Mouse (Mus musculus) neural tube, embryonic 13.5 days (tissue): ENCODE data around the gene Nmnat2. TPM values are rescaled to one million over a fixed set of nuclear protein-coding genes. Genes with fewer than 3 reads are reported as not detected.

Source experiments
- ATAC-seq: fragments of 200-750 bp; cut with Nextera tagmentation; 2 replicates; pipeline ENCODE4 v1.8.0; 2017; ENCODE audit warnings: low read depth, mild to moderate bottlenecking, moderate TSS enrichment, moderate library complexity
- H3K27ac ChIP-seq: fragments of 300-500 bp; sonication (generic); replicated peaks from 2 replicates; pipeline ENCODE4 v1.5.1; 2015; ENCODE audit warnings: moderate library complexity, mild to moderate bottlenecking, inconsistent platforms
- H3K27me3 ChIP-seq: fragments of 300-500 bp; sonication (generic); 2 replicates; pipeline ENCODE4 v1.6.1; 2015; ENCODE audit warnings: mild to moderate bottlenecking, inconsistent platforms
- H3K36me3 ChIP-seq: fragments of 300-500 bp; sonication (generic); 2 replicates; pipeline ENCODE4 v1.6.1; 2015; ENCODE audit warnings: mild to moderate bottlenecking, inconsistent platforms
- H3K4me1 ChIP-seq: fragments of 300-500 bp; sonication (generic); replicated peaks from 2 replicates; pipeline ENCODE4 v1.6.1; 2015; ENCODE audit warnings: inconsistent platforms
- H3K4me2 ChIP-seq: fragments of 300-500 bp; sonication (generic); 2 replicates; pipeline ENCODE4 v1.6.1; 2015; ENCODE audit warnings: inconsistent platforms, mild to moderate bottlenecking, moderate library complexity
- H3K4me3 ChIP-seq: fragments of 300-500 bp; sonication (generic); 2 replicates; pipeline ENCODE4 v1.5.1; 2015; ENCODE audit warnings: mild to moderate bottlenecking, inconsistent platforms
- H3K9ac ChIP-seq: fragments of 300-500 bp; sonication (generic); 2 replicates; pipeline ENCODE4 v1.6.1; 2015; ENCODE audit warnings: moderate library complexity, mild to moderate bottlenecking, inconsistent platforms
- H3K9me3 ChIP-seq: fragments of 300-500 bp; sonication (generic); 2 replicates; pipeline ENCODE4 v1.6.1; 2016; ENCODE audit warnings: inconsistent platforms
- WGBS: fragments of 180-500 bp; shearing (Covaris S2); methylation state at CpG from one replicate; pipeline ENCODE4 v1.1.7; 2015; 5-methylcytosine and 5-hydroxymethylcytosine counted together
- polyA plus RNA-seq: library from polyadenylated mRNA; unstranded; fragments of >200 nt; fragmentation: Nextera tagmentation; extraction: Ambion mirVana; gene quantifications from 2 replicates; pipeline ENCODE4 v1.2.1, GENCODE M21; 2015

Gene Nmnat2
- polyA plus RNA-seq, 1 experiment from 2014 or later = 76.4 TPM

DNA sequence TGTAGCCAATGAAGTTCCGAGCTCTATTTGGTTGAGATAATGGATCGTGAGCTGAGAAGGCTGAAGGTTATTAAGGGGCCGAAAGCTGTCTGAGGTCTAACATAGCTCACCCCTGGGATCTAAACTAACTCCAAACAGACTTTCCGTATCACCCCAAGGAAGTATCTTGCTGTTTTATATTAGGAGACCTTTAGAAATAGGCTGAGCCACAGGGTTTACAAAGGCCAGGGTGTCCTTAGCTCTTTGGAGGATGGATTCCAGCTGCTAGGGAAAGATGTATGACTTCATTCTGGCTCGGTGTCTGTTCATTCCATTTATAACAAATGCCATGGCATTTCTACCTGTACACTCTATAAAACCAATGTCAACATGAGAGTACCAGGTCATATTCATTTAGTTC is 169.7 kb downstream of the Nmnat2 start:
- no peak for ATAC-seq
- Histone ChIP-seq H3K27me3 (0 out of 2 replicates have a peak, but pooled peaks cover 3% of the 10 kb centered on the region), H3K9me3 (no peaks in the 10 kb centered on the region), H3K4me1 (no peaks in the 10 kb centered on the region), H3K27ac (no peak overlapping the region), H3K9ac (no peak overlapping the region), H3K4me3 (no peak overlapping the region), H3K36me3 (no peaks in the 10 kb centered on the region), H3K4me2 (no peak overlapping the region)
- WGBS = 86% methylated on average over 5 of the region's 5 CpGs

DNA sequence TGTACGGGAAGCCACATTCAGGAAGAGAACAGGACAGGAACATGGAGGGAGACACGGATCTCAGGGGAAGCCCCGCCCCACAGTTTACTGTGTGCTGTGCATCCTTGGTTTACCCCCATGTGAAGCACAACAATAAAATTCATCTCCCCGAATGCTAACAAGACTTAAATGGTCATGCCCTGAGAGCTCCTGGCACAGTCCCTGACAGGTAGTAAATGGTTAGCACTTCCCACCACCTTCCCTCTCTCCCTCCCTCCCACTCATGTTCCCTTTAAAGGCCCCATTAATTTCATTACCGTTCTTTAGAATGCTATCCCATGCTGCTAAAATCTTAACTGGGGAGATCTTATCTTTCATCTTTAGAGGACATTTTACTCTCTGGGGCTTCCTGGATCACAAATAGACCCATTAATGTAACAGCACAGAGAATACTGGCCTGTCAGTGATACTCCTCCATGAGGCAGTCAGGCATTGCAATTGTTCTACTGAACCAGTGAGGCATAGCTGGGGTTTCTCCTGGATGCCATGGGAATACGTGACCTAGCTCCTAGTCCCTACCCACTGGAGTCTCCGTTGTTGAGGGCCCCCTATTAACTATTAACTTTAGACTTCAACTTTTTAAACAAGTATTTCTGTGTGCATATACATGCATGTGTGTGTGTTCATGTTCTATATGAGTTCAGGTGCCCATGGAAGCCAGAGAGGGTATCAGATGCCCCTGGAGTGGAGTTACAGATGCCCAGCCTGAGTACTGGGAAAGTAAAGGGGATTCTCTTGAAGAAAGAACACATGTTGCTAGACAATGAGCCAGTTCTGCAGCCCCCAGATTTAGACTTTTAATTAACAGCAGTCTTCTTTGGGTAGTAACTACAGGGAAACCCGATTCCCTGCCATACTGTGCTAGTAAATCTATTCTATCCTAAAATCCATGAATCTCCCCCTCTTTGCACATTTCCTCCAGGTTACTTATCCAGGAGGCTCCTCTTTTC is 170.8 kb downstream of the Nmnat2 start:
- Histone ChIP-seq H3K27me3 (no peaks in the 10 kb centered on the region), H3K36me3 (no peaks in the 10 kb centered on the region), H3K4me3 (no peak overlapping the region), H3K27ac (no peak overlapping the region), H3K9me3 (no peaks in the 10 kb centered on the region), H3K4me2 (no peak overlapping the region), H3K9ac (no peak overlapping the region), H3K4me1 (no peaks in the 10 kb centered on the region)
- WGBS = 68% methylated on average over 8 of the region's 8 CpGs
- 0 out of 2 replicates have a peak, but pooled peaks have one; percentile 36 for ATAC-seq

GRCm38 (mm10) chr1:153126491-153127381 is 171.9 kb downstream of the Nmnat2 start:
- H3K27me3 ChIP-seq = no peaks in the 10 kb centered on the region
- H3K9ac ChIP-seq = no peak overlapping the region
- no peak overlapping the region for H3K27ac ChIP-seq
- H3K9me3 ChIP-seq = no peaks in the 10 kb centered on the region
- no peaks in the 10 kb centered on the region for H3K36me3 ChIP-seq
- 88% methylated on average over 15 of the region's 15 CpGs for WGBS
- H3K4me1 ChIP-seq = no peaks in the 10 kb centered on the region
- no peak for ATAC-seq
- H3K4me2 ChIP-seq = no peak overlapping the region
- no peak overlapping the region for H3K4me3 ChIP-seq

- 85% methylated on average over 4 of the region's 4 CpGs for WGBS
These were observed 172.8 kb downstream of the Nmnat2 start for GRCm38 (mm10) chr1:153127622-153128021.

DNA sequence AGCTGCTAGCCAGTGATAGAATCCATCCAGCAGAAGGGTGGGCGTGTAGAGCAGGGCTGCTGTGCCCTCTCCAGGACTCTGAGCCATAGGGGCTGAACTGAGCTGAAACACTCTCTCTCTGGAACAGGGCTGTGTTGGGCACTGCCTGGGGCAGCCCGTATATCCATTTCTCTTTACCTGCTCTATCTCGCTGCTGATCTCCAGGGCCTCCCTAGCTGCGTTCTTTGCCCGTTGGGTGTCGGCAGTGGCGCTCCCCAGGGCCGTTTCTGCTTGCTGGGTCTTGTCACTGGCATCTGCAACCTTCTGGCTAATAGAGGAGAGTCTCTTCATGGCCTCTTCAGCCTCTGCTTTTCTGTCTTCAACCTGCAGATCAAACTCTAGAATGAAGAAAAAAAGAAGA is 174.0 kb downstream of the Nmnat2 start:
- Histone ChIP-seq H3K4me3 (no peak overlapping the region), H3K4me1 (peaks cover 7% of the 10 kb centered on the region), H3K27me3 (no peaks in the 10 kb centered on the region), H3K27ac (no peak overlapping the region), H3K9me3 (no peaks in the 10 kb centered on the region), H3K4me2 (no peak overlapping the region), H3K9ac (no peak overlapping the region), H3K36me3 (no peaks in the 10 kb centered on the region)
- 78% methylated on average over 8 of the region's 8 CpGs for WGBS
- ATAC-seq = no peak

More at GRCm38 (mm10) chr1:153127622-153128021, 172.8 kb downstream of the Nmnat2 start:
- Histone ChIP-seq H3K9me3 (no peaks in the 10 kb centered on the region), H3K36me3 (no peaks in the 10 kb centered on the region), H3K27me3 (no peaks in the 10 kb centered on the region), H3K9ac (no peak overlapping the region), H3K4me3 (no peak overlapping the region), H3K4me1 (no peaks in the 10 kb centered on the region), H3K27ac (no peak overlapping the region), H3K4me2 (no peak overlapping the region)
- ATAC-seq = no peak

DNA sequence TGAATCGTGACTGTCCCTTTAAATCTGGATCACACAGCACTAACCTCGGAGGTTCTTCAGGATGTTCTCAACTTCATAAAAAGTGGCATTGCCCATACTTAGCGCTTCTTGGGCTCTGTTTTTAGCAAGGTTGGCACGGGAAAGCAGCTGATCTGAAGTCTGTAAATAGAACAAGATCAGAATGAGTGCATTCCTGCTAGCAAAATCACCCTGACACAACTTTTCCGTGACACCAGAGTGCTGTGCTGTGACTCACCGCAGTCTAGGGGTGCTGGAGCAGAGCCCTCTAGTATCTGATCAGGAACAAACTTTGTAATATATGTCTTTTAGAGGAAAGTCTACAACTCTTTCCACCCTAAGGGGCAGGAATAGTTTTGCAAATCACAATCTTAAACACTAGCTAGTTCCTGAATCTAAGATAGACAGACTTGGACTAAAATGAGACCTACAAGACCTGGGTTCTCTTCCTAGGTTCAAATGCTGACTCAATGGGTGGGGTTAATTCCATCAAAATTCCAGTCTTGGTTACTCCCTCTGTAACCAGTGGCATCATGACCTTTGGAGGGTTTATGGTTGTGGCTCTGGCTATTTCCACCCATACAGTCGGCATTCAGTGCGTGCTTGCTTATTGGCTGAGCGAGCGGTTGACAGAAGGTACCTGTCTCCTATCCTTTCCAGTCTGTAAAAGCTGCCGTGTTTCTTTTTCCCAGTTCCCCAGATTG is 175.4 kb downstream of the Nmnat2 start:
- H3K27ac ChIP-seq = no peak overlapping the region
- H3K9me3 ChIP-seq = no peaks in the 10 kb centered on the region
- no peak overlapping the region for H3K4me3 ChIP-seq
- H3K36me3 ChIP-seq = no peaks in the 10 kb centered on the region
- H3K4me2 ChIP-seq = no peak overlapping the region
- WGBS = 88% methylated on average over 11 of the region's 11 CpGs
- ATAC-seq = no peak
- no peaks in the 10 kb centered on the region for H3K27me3 ChIP-seq
- H3K9ac ChIP-seq = no peak overlapping the region
- peaks cover 17% of the 10 kb centered on the region for H3K4me1 ChIP-seq

GRCm38 (mm10) chr1:153133865-153134781 is 179.3 kb downstream of the Nmnat2 start:
- Histone ChIP-seq H3K27me3 (no peaks in the 10 kb centered on the region), H3K4me1 (peaks cover 17% of the 10 kb centered on the region), H3K36me3 (no peaks in the 10 kb centered on the region), H3K9ac (no peak overlapping the region), H3K4me2 (0 out of 2 replicates have a peak overlapping the region, but pooled peaks have one; percentile 7), H3K9me3 (no peaks in the 10 kb centered on the region), H3K27ac (peak overlapping the region; percentile 73), H3K4me3 (no peak overlapping the region)
- 15% methylated on average over 9 of the region's 9 CpGs for WGBS
- peak; percentile 81 for ATAC-seq

DNA sequence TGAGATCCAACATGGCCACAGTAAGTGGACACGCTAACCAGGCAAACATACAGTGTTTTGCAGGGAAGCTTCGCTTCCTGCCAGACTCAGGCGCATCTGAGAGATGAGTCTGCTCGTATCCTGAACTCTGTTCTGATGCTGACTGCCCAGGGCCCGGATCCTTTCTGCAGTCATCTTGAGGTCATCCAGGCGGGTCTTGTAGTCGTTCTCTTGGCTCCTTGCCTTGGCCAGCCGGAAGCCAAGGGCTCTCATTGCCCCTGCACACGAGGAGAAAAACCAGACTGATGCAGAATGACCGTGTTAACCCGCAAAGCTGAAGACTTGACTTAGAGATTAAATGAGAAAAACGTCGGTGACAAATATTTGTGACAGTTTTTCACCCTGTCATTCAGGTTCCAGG is 181.9 kb downstream of the Nmnat2 start:
- H3K4me1 ChIP-seq = peaks cover 23% of the 10 kb centered on the region
- no peaks in the 10 kb centered on the region for H3K36me3 ChIP-seq
- no peaks in the 10 kb centered on the region for H3K9me3 ChIP-seq
- H3K27ac ChIP-seq = no peak overlapping the region
- 92% methylated on average over 13 of the region's 13 CpGs for WGBS
- ATAC-seq = no peak
- no peak overlapping the region for H3K4me2 ChIP-seq
- H3K27me3 ChIP-seq = no peaks in the 10 kb centered on the region
- H3K9ac ChIP-seq = no peak overlapping the region
- H3K4me3 ChIP-seq = no peak overlapping the region

DNA sequence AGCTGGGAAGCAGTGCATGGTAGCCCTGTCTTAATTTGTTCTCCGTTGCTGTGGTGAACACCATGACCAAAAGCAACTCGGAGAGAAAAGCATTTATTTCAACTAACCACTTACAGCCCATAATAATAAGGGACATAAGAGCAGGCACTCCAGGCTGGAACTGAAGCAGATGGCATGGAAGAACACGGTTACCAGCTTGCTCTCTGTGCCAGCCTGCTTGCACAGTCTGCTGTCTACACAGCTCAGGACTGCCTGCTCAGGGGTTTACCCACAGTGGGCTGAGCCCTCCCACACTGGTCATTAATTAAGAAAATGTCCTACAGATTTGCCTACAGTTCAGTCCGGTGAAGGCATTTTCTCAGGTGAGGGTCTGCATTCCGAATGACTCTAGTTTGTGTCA is 183.7 kb downstream of the Nmnat2 start:
- H3K36me3 ChIP-seq = no peaks in the 10 kb centered on the region
- H3K27ac ChIP-seq = no peak overlapping the region
- H3K4me3 ChIP-seq = no peak overlapping the region
- ATAC-seq = no peak
- H3K9ac ChIP-seq = no peak overlapping the region
- peaks cover 19% of the 10 kb centered on the region for H3K4me1 ChIP-seq
- 62% methylated on average over 5 of the region's 5 CpGs for WGBS
- H3K9me3 ChIP-seq = no peaks in the 10 kb centered on the region
- no peak overlapping the region for H3K4me2 ChIP-seq
- no peaks in the 10 kb centered on the region for H3K27me3 ChIP-seq

DNA sequence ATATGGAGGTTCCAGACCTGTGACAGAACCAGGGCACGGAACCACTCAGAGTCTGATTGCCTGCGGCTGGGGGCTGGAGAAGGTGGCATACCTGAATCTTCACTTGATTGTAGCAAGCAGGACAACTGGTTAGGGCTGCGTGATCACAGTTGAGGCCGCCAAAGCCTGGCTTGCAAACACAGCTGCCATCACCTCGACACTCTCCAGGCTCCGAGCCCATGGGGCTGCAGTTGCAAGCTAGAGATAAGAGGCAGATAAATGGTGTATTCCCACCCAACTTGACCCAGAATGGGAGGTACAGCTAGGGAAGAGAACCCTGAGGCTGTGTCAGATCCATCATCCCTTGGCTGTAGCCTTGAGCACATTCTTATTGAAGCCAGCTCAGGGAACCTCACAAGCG is 184.8 kb downstream of the Nmnat2 start:
- Histone ChIP-seq H3K4me1 (peaks cover 7% of the 10 kb centered on the region; the same call in 1 of the 2 replicates), H3K4me3 (no peak overlapping the region), H3K27me3 (no peaks in the 10 kb centered on the region), H3K4me2 (no peak overlapping the region), H3K36me3 (no peaks in the 10 kb centered on the region), H3K9ac (no peak overlapping the region), H3K27ac (no peak overlapping the region), H3K9me3 (no peaks in the 10 kb centered on the region)
- no peak for ATAC-seq
- WGBS = 89% methylated on average over 7 of the region's 7 CpGs

- Histone ChIP-seq H3K27me3 (no peaks in the 10 kb centered on the region), H3K27ac (no peak overlapping the region), H3K4me2 (no peak overlapping the region), H3K4me3 (no peak overlapping the region), H3K4me1 (peaks cover 5% of the 10 kb centered on the region; the same call in 1 of the 2 replicates), H3K9ac (0 out of 2 replicates have a peak overlapping the region, but pooled peaks have one; percentile 5), H3K9me3 (no peaks in the 10 kb centered on the region), H3K36me3 (no peaks in the 10 kb centered on the region)
- no peak for ATAC-seq
- WGBS = 79% methylated on average over 11 of the region's 11 CpGs
These were observed 185.5 kb downstream of the Nmnat2 start for GRCm38 (mm10) chr1:153140265-153140664.
